Mouse (Mus musculus) skeletal muscle tissue, adult 2 months (tissue): Measurements from ENCODE around the gene Parp11.
A peak's percentile ranks its signal among the peaks of the same experiment; 100 is the strongest.
"Not testable (repeated sequence)": the region's sequence is repeated elsewhere in the genome, so short reads cannot be mapped to it uniquely, and the experiment has no call there.

Experiments used
- DNase-seq: peaks from one replicate; pipeline ENCODE4 v3.0.0-alpha.2; 2012; ENCODE audit warnings: low read depth, low spot score

Parp11 gene

DNA sequence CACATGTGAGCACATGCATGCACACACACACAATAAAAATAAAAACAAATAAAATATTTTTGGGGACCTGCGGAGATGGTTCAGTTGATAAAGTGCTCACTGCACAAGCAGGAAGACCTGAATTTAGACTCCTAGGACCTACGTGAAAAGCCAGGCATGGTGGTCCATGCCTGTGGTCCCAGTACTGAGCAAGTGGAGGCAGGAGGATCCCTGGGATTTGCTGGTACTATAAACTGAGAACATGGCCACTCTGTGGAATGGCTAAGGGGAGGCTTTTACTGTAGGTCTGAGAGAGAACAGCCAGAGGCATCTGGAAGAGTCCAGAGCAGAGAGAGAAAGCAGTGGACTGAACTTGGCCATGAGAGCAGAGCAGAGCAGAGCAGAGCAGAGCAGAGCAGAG, 48.6 kb downstream of the Parp11 start:
- no peak for DNase-seq

DNA sequence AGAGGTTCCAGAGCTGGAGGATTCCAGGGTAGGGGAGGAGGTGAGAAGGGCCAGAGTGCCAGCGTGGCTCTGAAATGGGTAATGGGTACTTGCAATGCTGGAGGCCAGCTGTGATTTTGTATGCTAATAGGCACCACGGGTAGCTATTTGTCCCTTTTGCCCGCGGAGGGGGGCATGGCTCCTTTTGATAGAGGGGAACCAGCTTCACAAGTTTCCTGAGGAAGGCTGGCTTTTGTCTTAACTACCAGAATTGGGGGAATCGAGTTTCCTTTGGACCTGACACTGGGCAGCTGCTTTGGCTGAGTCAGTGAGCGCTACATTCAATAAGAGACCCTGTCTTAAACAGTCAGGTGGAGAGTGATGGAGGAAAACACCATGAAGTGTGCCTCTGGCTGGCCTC, 49.2 kb downstream of the Parp11 start:
- no peak for DNase-seq

DNA sequence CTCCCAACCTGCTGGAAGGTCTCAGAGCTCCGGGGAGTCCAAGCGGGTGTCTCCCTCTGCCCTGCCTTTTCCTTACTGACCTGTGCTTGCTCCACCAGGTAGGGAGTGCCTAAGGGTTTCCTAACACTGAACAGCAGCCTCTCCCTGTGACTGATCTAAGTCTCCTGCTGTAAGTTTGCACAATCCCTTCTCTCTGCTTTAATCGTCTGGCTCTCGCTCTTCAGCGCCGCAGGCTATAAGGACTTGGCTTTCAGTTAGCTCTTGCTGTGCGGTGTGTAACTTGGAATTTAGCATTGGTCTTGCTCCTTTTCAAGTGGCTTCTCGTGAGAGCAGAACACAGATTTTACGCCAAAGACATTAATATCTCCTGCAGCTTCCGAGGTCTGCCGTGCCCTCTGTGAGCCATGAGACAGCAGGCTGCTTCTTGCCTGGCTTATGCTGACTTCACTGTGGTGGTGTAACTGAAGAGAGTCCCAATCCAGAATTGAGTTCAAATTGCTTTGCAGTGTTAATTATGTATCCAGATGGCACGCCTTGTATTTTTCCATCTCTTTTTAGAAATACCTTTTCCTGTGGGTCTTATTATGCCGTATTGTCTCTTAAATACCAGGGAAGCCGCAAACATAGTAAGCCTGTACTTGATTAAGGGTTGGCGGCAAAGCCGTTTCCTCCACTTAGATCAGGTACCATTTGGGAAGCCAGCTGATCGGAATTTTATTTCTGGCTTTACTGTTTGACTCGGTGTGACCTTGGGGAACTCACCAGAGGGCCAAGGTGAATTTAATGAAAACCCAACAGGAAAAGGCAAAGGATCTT, 50.4 kb downstream of the Parp11 start:
- no peak for DNase-seq

DNA sequence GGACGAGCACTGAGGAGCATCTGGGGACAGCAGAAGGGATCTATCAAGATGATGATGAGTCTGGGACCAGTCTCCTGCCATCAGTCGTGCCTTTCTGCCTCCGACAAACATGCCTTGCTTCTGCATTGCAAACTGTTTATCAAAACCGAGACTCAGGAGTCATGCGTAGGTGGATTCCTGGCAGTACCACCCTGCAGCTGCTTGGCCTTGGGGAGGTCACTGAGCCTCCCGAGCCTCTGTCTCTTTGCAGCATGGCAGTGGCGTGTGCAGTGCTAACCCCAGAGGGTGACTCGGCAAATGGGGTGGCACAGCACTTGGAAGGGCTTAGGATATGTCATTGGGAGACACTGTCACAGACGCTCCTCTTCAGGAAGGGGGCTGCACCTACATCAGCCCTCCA, 53.5 kb downstream of the Parp11 start:
- DNase-seq: no peak

DNA sequence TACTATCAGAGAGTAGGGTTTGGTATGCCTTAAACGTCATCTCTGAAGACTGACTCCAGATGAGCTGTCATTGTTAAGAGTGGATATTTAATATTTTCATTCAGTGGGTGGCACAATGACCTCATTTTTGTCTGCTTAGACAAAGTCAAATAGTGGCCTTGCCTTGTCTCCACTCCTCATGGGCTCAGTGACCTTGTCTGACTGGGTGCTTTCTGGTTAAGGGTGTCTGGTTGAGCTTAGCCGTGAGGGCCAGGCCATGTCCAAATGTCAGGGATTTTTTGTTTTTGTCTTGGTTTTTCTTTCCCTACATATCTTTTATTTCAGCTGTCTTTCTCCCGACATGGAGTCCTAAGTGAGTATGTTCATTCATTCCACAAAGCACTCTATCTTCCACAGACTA, 54.2 kb downstream of the Parp11 start:
- DNase-seq: no peak

DNA sequence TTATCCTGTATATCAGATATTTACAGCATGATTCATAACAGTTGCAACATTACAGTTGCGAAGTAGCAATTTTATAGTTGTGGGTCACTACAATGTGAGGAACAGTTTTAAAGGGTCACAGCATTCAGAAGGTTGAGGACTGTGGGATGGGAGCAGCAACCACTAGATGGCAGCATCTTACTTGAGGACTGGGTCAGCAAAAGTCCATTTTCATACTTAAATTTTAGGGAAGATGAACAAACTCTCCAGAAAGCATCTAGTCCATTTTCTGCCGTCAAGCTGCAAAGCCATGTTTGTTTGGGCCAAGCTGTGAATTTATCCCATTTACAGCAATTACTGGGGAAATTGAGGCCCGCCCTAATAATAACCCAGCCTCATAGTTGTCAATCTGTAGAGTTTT, 55.9 kb downstream of the Parp11 start:
- no peak for DNase-seq

DNA sequence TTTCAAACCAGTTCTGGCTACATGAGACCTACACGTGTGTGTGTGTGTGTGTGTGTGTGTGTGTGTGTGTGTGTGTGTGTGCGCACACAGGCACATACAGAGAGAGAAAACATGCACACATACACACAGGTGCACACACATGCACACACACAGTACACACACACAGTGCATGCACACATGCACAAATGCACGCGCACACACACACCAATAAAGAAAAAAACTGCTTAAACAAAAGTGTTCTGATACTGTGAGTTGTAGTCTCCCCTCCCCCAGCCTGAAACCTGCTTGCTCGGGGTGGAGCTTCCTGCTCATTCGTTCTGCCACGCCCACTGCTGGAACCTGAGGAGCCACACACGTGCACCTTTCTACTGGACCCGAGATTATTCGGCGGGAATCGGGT, 67.1 kb downstream of the Parp11 start:
- not testable (repeated sequence) for DNase-seq

DNA sequence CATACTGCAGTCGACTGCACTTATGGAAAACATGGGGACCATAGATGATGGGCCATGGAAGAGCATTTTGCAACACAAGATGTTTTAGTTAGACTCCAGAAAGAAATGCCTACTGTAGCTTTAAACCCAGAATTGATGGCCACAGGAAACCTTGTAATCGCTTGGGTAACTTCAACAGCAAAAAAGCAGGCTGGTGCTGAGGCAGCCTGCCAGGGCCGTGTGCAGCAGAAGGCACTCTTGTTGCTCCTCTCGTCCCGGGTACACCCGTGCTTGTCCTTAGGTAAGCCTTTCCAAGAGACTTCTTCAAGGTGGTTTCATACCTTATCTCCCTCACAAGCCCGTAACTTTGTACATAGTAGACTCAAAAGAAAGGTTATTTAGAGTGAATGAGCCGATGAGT, 74.5 kb downstream of the Parp11 start:
- DNase-seq: no peak

DNA sequence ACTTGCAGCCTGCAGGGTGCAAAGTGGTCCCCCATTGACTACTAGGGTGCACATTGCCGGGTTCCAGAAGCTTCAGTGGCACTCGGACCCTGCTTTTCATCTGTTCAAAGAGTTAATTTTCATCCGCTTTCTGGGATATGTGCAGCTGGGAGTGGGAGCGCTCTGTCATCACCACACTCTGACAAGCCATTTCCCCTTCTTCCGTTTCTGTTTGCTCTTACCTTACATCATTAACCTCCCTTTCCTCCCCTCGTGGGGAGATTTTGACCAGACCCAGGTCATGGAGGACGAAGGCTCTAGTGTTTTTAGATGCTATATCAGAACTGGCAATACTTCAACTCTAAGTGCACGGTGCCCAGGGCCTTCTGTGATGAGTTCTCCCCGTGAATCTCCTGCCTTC, 75.7 kb downstream of the Parp11 start:
- no peak for DNase-seq

DNA sequence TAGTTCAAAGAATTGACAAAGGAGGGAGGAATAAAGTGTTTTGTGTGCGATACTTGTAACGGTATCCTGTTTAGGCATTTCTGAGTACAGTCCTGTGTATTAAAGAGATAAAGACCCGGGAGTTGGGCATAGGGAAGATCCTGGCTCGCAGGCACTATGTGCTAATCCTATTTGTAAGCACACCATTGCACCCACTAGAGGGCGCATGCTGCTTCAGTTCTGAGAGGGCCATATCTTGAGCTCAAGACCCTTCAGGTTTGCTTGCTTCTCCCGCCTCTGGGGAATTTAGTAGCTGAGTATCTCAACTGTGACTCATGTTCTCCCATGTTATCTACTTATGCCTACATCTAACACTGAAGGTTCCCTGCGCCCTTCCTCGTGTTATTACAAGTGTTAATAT, 77.8 kb downstream of the Parp11 start:
- no peak for DNase-seq

DNA sequence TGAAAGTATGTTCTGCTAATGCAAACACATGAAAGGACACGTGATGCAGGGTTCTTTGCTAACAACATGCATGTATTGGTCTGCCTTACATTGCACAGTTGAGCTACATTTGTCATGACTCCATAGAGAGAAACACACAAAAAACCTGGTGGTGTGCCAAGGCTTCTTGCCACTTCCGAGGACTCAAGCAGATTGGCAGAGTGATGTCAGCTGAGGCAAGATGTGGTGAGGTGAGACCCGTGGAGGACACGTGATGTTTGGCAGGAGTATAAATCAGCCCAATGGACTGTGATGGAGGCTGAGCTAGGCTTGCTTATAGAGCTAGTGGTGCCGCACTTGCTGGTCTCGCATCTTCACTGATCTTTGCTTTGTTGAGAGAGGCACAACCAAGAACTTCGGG, 82.0 kb downstream of the Parp11 start:
- no peak for DNase-seq

DNA sequence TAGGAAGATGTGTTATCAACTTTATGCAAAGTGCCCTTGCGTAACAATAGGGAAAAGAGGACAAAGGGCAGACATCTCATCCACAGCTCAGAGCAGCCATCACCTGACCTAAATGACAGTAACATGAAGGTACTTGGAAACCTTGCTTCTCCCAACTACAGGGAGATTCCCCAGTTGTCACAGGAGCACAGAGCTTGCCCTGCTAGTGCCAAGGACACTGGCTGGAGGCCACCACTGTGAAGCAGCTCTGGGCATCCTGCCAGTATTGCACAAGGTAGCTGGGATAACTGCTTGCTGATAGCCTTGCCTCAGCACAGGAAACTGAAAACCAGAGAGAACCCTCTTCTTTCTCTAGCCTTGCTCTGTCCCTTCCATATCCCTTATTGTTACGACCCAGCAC, 82.8 kb downstream of the Parp11 start:
- DNase-seq: peak; percentile 69

DNA sequence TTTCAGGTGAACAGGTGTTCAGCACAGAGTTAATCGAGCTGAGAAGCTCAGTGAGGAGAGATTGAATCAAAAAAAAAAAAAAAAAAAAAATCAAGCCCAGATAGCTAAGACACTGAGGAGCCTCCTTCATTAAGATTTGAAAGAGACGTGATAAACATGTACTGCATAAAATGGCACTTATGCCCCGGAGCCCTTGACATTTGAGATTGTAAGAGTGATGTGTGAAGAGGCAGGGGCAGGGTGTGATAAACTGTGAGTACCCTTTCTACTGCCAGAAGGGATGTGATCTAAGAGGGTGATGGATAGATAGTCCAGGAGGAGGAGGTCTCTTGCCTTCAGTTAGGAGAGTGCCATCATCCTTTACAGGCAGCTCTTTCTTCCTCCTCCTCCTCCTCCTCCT, 83.6 kb downstream of the Parp11 start:
- no peak for DNase-seq

DNA sequence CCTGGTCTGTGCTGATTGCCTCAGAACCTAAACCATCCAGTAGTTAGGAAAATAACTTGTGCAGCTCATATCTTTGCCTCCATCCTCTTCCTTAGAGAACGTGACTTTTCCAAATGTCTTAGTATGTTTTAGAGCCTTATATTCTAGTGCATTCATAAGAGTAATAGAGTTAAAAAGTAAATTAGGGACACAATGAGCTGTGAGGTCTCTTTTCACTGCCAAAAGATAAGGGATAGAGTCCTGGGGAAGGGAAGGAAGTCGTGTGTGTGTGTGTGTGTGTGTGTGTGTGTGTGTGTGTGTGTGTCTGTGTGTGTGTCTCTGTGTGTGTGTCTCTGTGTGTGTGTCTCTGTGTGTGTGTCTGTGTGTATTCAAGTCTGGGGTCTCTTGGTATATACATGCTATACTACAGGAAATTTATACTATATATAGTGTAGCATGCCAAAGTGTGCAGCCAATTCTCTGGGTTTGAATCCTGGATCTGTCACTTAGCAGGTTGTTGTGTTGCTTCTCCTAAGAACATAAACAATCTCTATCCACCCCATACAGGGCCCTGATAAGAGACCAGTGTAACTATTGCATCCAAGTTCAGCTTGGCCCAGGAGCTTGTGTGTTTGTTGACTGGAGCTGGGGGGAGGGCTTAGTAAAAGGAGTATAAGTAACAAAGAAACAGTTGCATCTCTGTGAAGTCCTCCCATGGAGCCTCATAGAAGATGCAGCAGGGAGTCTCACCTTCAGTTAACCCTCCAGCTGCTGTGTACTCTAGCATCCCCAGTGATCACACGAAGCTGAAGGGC, 85.0 kb downstream of the Parp11 start:
- no peak for DNase-seq

DNA sequence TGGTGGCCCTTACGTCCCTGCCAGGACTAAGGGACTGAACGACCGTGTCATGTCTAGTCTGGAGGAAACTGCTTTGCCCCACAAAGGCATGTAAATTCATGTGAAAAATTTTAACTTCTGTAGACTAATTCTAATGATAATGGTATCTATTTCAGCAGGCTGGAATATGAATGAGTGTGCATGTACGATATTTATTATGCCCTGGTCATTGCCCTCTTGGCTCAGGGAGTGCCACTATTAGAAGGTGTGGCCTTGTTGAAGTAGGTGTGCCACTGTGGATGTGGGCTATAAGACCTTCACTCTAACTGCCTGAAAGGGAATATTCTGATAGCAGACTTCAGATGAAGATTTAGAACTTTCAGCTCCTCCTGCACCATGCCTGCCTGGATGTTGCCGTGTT, 85.7 kb downstream of the Parp11 start:
- no peak for DNase-seq

DNA sequence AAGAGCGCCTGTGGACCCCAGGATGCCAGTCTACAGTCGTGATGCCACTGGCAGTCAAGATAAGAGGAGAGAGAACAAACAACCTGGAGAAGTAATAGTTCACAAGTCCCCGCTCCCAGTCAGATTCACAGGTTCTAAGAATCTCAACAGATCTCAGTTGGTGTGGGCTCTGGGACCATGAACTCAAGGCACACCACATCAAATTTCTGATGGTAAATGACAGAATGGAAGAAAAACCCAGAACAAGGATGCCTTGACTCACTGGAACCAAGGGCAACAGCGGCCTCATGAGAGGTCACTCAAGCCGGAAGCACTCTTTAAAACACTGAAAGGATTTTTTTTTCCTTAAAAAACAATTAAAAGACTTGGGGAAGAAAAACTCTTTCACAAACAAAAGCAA, 87.1 kb downstream of the Parp11 start:
- DNase-seq: no peak

DNA sequence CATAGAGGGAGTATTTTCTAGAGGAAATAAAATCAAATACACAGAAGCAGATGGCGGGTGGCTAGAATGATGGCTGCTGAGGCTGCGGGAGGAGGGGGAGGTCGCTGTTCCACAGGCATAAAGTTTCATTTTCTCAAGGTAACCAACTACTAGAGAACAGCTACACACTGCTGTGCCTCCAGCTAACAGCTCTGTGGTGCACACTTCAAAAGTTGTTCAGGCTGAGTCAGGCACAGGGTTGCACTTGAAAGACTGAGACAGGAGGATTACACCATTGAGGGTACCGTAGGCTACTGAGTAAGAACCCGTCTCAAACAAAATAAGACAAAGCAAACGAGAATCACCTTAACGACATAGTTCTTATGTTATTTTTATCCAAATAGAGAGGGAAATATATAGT, 90.4 kb downstream of the Parp11 start:
- DNase-seq: no peak

DNA sequence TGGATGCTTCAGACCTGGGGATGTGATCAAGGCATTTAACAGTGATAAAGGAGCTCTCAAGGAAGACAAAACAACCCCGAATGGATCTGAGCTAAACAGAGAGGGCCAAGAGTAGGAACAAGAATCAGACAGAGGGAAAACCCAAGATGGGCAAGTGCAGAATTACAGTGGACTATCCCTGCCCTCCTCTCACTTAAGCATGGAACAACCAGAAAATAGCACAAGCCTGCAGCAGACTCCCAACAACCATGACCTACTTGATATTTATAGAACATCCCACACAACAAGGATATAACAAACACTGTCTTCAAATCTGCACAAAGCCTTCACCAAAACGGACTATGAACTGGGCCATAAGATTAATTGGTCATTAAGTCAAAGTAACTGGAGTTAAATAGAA, 91.5 kb downstream of the Parp11 start:
- no peak for DNase-seq

DNA sequence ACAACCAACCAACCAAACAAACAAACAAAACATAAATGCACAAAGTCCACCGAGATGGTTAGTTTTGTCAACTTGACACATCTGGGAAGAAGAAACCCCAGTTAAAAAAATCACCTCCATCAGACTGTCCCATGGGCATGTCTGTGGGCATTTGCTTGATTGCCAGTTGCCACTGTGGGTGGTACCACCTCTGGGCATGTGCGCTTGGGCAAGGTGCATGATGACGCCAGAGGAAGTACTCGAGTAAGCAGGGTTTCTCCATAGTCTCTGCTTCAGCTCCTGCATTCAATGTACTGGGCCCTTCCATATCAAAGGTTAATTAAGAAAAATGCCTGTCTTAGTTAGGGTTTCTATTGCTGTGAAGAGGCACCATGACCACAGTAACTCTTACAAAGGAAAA, 92.6 kb downstream of the Parp11 start:
- DNase-seq: no peak

DNA sequence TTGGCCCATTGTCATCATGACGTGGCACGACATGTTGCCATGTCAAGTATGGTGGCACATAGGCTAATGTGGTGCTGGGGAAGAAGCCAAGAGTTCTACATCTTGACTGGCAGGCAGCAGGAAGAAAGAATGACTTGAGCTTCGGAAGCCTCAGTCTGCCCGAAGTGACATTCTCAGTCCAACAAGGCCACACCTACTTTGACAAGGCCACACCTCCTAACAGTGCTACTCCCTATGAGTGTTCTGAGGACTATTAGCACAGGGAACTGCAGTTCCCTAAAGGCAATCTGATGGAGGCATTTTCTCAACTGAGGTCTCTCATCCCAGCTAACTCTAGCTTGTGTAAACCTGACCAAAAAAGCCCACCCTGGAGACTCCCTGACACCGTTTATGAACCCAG, 93.0 kb downstream of the Parp11 start:
- DNase-seq: no peak

DNA sequence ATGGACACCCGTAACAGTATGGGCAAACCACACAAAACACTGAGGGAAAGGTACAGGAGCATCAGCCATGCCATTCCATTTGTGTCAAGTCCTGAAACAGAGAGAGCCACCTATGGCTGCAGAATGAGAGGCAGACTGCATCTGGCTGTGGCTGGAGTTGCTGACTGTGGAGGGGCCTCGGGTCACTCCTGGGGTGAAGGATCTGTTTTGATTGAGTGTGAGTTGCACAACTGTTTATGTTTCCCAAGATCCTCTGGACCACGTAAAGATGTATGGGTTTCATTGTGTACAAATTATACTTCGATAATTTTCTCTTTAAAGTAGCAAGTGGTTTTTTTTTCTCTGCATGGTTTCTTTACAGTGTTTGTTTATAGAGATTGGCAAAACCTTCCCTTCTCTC, 93.9 kb downstream of the Parp11 start:
- DNase-seq: no peak

DNA sequence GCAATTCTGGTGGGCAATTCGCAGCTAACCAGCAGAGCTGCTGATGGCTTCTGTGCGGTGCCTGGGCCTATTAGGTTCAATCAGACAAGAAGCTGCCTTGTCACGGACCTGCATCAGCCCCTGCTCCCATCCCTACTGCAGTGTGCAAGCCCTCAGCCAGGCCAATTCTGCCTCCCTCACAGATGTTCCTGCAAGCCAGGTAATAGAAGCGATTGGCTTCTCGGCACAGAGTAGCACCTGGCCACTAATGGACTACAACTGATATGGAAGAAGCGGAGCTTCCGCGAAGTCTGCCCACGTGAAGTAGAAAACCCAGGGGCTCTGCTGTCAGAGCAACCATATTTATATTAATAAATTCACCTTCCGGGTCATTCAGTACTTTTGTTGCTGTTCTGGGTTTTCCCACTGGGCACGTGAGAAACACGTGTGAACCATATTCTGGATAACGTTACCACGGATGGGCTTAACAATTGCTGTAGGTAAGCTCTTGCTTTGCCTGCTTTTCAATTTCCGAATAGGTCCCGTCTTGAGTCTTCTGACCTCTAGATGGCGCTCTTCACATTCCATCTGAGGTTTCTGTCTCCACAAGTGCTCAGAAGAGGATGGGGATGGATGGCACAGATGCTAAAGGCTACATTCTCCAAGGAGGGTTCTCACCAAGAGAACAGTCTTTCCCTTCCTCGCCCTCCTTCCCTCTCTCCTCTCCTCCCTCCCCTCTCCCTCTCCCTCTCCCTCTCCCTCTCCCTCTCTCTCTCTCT, 95.2 kb downstream of the Parp11 start:
- DNase-seq: peak; percentile 44
